Mouse (Mus musculus): ENCODE results near the gene Hoxa6. TPM values are rescaled to one million over a fixed set of nuclear protein-coding genes. Genes with fewer than 3 reads are reported as not detected.

Hoxa6 gene
- polyA plus RNA-seq, 1 experiment from 2014 or later, result 0.95 TPM

DNA sequence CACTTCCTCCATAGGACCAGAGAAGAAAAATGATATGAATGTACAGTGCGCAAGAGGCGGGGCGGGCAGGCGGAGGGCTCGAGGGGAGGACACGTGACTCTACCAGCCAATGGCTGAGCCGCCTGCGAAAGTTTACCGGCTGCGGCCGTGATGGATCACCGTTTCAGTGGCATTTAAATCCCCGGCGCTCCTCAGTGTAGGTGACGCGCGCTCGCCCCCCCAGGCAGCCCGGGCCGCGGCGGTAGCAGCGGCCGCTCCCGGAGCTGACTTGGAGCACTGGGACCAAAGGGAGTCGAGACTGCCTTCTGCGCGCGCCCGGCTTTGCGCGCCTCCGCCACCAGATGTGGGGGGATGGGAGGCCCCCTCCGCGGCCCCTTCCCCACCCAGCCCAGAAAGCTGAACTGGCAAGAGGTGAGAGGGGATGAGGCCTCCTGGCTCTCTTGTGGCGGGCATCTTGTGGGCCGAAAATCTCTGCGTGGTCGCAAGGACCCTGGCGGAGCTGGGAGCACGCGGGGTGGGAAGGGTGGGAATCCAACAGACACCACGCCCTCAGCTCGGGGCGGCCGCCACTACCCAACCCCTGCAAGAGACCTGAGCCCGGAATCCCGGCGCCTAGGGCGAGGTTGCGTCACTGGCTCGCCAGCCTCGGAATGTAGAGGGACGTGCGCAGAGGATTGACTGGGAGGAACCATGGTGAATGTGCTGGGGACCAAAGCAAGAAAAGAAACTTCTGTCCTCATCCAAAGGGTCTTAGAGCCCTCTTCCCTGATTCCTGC, 50.1 kb downstream of the Hoxa6 start, which contains the start of gene Hoxa1:
TSS of gene Hoxa1 (minus strand) at position 42 of the 776 bp plus-strand sequence.
- peak within 1 kb of the TSS; percentile 69 for H3K4me3 ChIP-seq (ENCODE audit: low read depth, low read length)
- H3K27me3 ChIP-seq (replicated peaks; ENCODE audit: insufficient read depth, low read length), result peaks cover 39% of the 10 kb centered on the region
- no peaks in the 10 kb centered on the region for H3K9me3 ChIP-seq (ENCODE audit: low read length)
- peak within 1 kb of the TSS; percentile 93 for H3K27ac ChIP-seq (ENCODE audit: low read length)
- WGBS, result 2% methylated on average over 52 of the region's 55 CpGs
- 0 out of 2 replicates have a peak, but pooled peaks cover 4% of the 10 kb centered on the region for H3K4me1 ChIP-seq (ENCODE audit: insufficient read depth, low read depth, low read length)
- DNase-seq (ENCODE audit: low spot score) (peak; percentile 94), ATAC-seq (peak; percentile 86)
- peak within 1 kb of the TSS; percentile 72 for H3K9ac ChIP-seq (replicated peaks; ENCODE audit: low read depth)
- TF ChIP-seq CTCF (IDR thresholded peaks at IDR 0.05) (no peak), EP300 (IDR thresholded peaks at IDR 0.05) (peak; percentile 46; the same call in 1 of the 2 replicates)
- H3K36me3 ChIP-seq (ENCODE audit: insufficient read depth, low read length), result no peaks in the 10 kb centered on the region
- peak within 1 kb of the TSS; percentile 79 for H3K4me2 ChIP-seq (replicated peaks; ENCODE audit: low read depth, low read length)

DNA sequence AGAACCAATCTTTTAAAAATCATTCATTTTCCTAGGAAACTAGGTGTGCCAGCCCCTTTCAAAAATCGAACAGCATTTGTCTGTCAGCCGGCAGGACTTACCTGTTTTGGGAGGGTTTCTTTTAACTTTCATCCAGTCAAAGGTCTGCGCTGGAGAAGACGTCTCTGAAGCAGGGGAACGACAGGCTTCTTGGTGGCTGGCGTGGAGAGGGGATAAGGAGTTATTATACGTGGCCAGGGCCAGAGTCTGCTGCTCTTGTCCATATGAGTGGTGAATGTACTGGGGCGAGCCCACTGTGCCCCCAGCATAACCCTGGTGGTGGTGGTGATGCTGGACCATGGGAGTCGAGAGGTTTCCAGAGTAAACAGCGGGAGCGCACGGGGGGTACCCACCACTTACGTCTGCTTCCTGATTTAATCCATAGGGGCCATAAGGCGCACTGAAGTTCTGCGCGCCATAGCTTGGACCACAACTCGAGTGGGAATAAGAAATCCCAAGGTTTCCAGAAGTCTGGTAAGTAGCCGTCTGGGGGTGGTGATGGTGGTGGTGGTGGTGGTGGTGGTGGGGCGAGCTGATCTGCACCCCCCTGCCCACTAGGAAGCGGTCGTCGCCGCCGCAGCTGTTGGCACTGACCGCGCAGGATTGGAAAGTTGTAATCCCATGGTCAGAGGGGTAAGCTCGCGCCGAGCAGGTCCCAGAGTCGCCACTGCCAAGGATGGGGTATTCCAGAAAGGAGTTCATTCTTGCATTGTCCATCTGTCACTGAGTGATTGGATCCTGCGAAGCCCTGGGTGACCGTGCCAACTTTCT, 50.9 kb downstream of the Hoxa6 start:
- 3% methylated on average over 31 of the region's 32 CpGs for WGBS
- peaks cover 42% of the 10 kb centered on the region for H3K27me3 ChIP-seq (replicated peaks; ENCODE audit: insufficient read depth, low read length)
- H3K4me1 ChIP-seq (ENCODE audit: insufficient read depth, low read depth, low read length), result 0 out of 2 replicates have a peak, but pooled peaks cover 4% of the 10 kb centered on the region

DNA sequence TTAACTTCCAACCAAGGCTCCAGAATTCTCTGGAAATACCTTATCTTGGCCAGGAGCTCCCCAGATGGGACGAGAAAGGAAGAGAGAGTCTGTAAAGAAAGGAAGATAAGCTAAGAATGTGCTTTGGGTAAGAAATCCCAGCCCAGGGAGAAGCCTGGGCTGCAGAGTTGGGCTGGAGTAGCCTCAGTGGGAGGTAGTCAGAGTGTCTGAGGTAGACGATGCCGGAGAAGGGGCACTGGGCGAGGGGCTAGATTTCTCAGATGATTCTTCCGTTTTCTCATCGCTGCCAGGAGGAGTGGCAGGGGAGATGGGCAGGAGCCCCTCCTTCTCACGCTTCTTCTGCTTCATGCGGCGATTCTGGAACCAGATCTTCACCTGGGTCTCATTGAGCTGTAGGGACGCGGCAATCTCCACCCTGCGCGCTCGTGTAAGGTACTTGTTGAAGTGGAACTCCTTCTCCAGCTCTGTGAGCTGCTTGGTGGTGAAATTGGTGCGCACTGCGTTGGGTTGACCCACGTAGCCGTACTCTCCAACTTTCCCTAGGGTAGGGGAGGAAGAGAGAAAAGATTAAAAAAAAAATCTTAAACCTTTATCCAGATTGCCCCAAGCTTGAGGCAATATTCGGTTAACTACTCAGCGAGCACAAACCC, 51.8 kb downstream of the Hoxa6 start:
- H3K27ac ChIP-seq (ENCODE audit: low read length), result no peak overlapping the region
- H3K27me3 ChIP-seq (replicated peaks; ENCODE audit: insufficient read depth, low read length), result peaks cover 49% of the 10 kb centered on the region
- H3K9ac ChIP-seq (replicated peaks; ENCODE audit: low read depth), result no peak overlapping the region
- H3K4me2 ChIP-seq (replicated peaks; ENCODE audit: low read depth, low read length), result no peak overlapping the region
- TF ChIP-seq EP300 (IDR thresholded peaks at IDR 0.05) (no peak), CTCF (IDR thresholded peaks at IDR 0.05) (no peak)
- 24% methylated on average over 20 of the region's 20 CpGs for WGBS
- H3K36me3 ChIP-seq (ENCODE audit: insufficient read depth, low read length), result no peaks in the 10 kb centered on the region
- no peaks in the 10 kb centered on the region for H3K9me3 ChIP-seq (ENCODE audit: low read length)
- no peak for DNase-seq (ENCODE audit: low spot score)
- 0 out of 2 replicates have a peak, but pooled peaks cover 4% of the 10 kb centered on the region for H3K4me1 ChIP-seq (ENCODE audit: insufficient read depth, low read depth, low read length)
- no peak overlapping the region for H3K4me3 ChIP-seq (ENCODE audit: low read depth, low read length)
- no peak for ATAC-seq

More for the DNA sequence above, 50.9 kb downstream of the Hoxa6 start:
- no peak overlapping the region for H3K27ac ChIP-seq (ENCODE audit: low read length)
- peak overlapping the region; percentile 79 for H3K4me2 ChIP-seq (replicated peaks; ENCODE audit: low read depth, low read length)
- H3K36me3 ChIP-seq (ENCODE audit: insufficient read depth, low read length), result no peaks in the 10 kb centered on the region
- no peak for ATAC-seq
- H3K9me3 ChIP-seq (ENCODE audit: low read length), result no peaks in the 10 kb centered on the region
- H3K9ac ChIP-seq (replicated peaks; ENCODE audit: low read depth), result no peak overlapping the region
- peak; percentile 5 for DNase-seq (ENCODE audit: low spot score)
- peak overlapping the region; percentile 69 for H3K4me3 ChIP-seq (ENCODE audit: low read depth, low read length)
- TF ChIP-seq EP300 (IDR thresholded peaks at IDR 0.05) (no peak), CTCF (IDR thresholded peaks at IDR 0.05) (no peak)

MicroRNAs within 50 kb of the gene (microRNA counts, 519-probe panel; counts per million panel counts)
- microRNA mmu-miR-196b, result not detected

Small RNA genes within 50 kb of the gene (microRNA-seq; reads per million reads assigned to microRNA genes)
- gene Mir196b, result 9.5 reads per million, percentile 22 among the genes with 10 or more reads in this experiment

Other genes with a start within 250 kb of the Hoxa6 start
- 78.5 and 82.9 TPM in 2 replicates for gene Skap2, start 196.2 kb downstream of the Hoxa6 start, polyA plus RNA-seq (2015; fragmentation: Nextera tagmentation; extraction: Ambion mirVana)
- 0.65 and 1.0 TPM in 2 replicates for gene Hoxa1, start 50.4 kb downstream of the Hoxa6 start, polyA plus RNA-seq (2015; fragmentation: Nextera tagmentation; extraction: Ambion mirVana)
- gene Hoxa2, start 43.9 kb downstream of the Hoxa6 start, polyA plus RNA-seq (2015; fragmentation: Nextera tagmentation; extraction: Ambion mirVana), result 7.2 and 8.2 TPM in 2 replicates
- 1.5 and 1.6 TPM in 2 replicates for gene 5730596B20Rik, start 31.2 kb downstream of the Hoxa6 start, polyA plus RNA-seq (2015; fragmentation: Nextera tagmentation; extraction: Ambion mirVana)
- 3.7 and 3.9 TPM in 2 replicates for gene Hoxa4, start 17.0 kb downstream of the Hoxa6 start, polyA plus RNA-seq (2015; fragmentation: Nextera tagmentation; extraction: Ambion mirVana)
- gene Hoxa5, start 4.1 kb downstream of the Hoxa6 start, polyA plus RNA-seq (2015; fragmentation: Nextera tagmentation; extraction: Ambion mirVana), result 39.7 and 40.3 TPM in 2 replicates
- 4.3 and 4.8 TPM in 2 replicates for gene Hoxa3, start 4.6 kb upstream of the Hoxa6 start, polyA plus RNA-seq (2015; fragmentation: Nextera tagmentation; extraction: Ambion mirVana)
- not detected in 2 replicates for gene Gm28308, start 4.6 kb upstream of the Hoxa6 start, polyA plus RNA-seq (2015; fragmentation: Nextera tagmentation; extraction: Ambion mirVana)
- gene Hoxa7, start 13.1 kb upstream of the Hoxa6 start, polyA plus RNA-seq (2015; fragmentation: Nextera tagmentation; extraction: Ambion mirVana), result 7.5 and 8.7 TPM in 2 replicates
- 0.06 and 0.07 TPM in 2 replicates for gene Hoxa9, start 22.4 kb upstream of the Hoxa6 start, polyA plus RNA-seq (2015; fragmentation: Nextera tagmentation; extraction: Ambion mirVana)
- gene Hoxa10, start 32.1 kb upstream of the Hoxa6 start, polyA plus RNA-seq (2015; fragmentation: Nextera tagmentation; extraction: Ambion mirVana), result not detected in 2 replicates
- gene Hoxa11, start 37.1 kb upstream of the Hoxa6 start, polyA plus RNA-seq (2015; fragmentation: Nextera tagmentation; extraction: Ambion mirVana), result not detected in 2 replicates
- gene Hoxa13, start 52.2 kb upstream of the Hoxa6 start, polyA plus RNA-seq (2015; fragmentation: Nextera tagmentation; extraction: Ambion mirVana), result 0.12 TPM in 1 of 2 replicates, not detected in the other
- gene Evx1, start 104.8 kb upstream of the Hoxa6 start, polyA plus RNA-seq (2015; fragmentation: Nextera tagmentation; extraction: Ambion mirVana), result not detected in 2 replicates